9 mouse cellular contexts compared by ENCODE assay signal in genomic region chr9:42313872-42314271, GRCm38 (mm10). TPM values are rescaled to one million over a fixed set of nuclear protein-coding genes. Genes with fewer than 3 reads are reported as not detected.
DNase-seq lines count a peak whose midpoint lies in the region; ATAC-seq and TF ChIP-seq lines count a peak whose summit lies in the region.
"Had no signal": no experiment of that assay in that cellular context is flagged by ENCODE, and none has a peak within 500 bp of the region (broad histone marks: within the 10 kb centered on the region; RNA-seq: fewer than 3 reads in every experiment).

No protein-coding gene starts in this region.

- no peak overlapping the region for H3K4me2 ChIP-seq in forebrain, embryonic 14.5 days (ENCODE audit: low read length)
- H3K4me2 ChIP-seq in forebrain, embryonic 16.5 days (ENCODE audit: low read length), result no peak overlapping the region
- H3K4me2 ChIP-seq in liver, embryonic 14.5 days (ENCODE audit: low read depth), result no peak overlapping the region
- H3K4me2 ChIP-seq: embryonic facial prominence, embryonic 13.5 days had no signal

- 22% methylated on average over 3 of the region's 3 CpGs for WGBS in forebrain, embryonic 14.5 days
- 12% methylated on average over 3 of the region's 3 CpGs for WGBS in forebrain, embryonic 16.5 days
- 12% methylated on average over 3 of the region's 3 CpGs for WGBS in liver, embryonic 14.5 days (ENCODE audit: insufficient replicate concordance)

- no peak overlapping the region for H3K4me3 ChIP-seq in forebrain, embryonic 14.5 days (ENCODE audit: low read depth, low read length)
- no peak overlapping the region for H3K4me3 ChIP-seq in forebrain, embryonic 16.5 days (replicated peaks; ENCODE audit: low read length)
- no peak overlapping the region for H3K4me3 ChIP-seq in liver, embryonic 14.5 days (ENCODE audit: insufficient read depth in 1 of 2, low read depth in 2 of 2, low read length in 2 of 2)
- H3K4me3 ChIP-seq: embryonic facial prominence, embryonic 13.5 days had no signal

- no peak for ATAC-seq in forebrain, embryonic 14.5 days
- ATAC-seq in forebrain, embryonic 16.5 days, result no peak
- ATAC-seq in liver, embryonic 14.5 days (ENCODE audit: insufficient read depth), result no peak
- peak; percentile 44 for ATAC-seq in megakaryocyte progenitor cell, adult 5-6 weeks (replicated peaks; ENCODE audit: poor library complexity)

- H3K9ac ChIP-seq in forebrain, embryonic 14.5 days (ENCODE audit: low read length), result no peak overlapping the region
- H3K9ac ChIP-seq in forebrain, embryonic 16.5 days (replicated peaks; ENCODE audit: low read depth, low read length), result no peak overlapping the region
- H3K9ac ChIP-seq in liver, embryonic 14.5 days (replicated peaks), result no peak overlapping the region
- H3K9ac ChIP-seq: embryonic facial prominence, embryonic 13.5 days had no signal

- H3K36me3 ChIP-seq in forebrain, embryonic 14.5 days (ENCODE audit: control insufficient read depth, insufficient read depth, low read length), result no peaks in the 10 kb centered on the region
- no peaks in the 10 kb centered on the region for H3K36me3 ChIP-seq in forebrain, embryonic 16.5 days (ENCODE audit: control insufficient read depth, insufficient read depth)
- H3K36me3 ChIP-seq in liver, embryonic 14.5 days (replicated peaks; ENCODE audit: control insufficient read depth, insufficient read depth, low read depth), result no peaks in the 10 kb centered on the region
- H3K36me3 ChIP-seq: embryonic facial prominence, embryonic 13.5 days had no signal

- peak; percentile 52 for TF ChIP-seq CTCF in liver, embryonic 14.5 days (IDR thresholded peaks at IDR 0.05; ENCODE audit: low read depth)

- DNase-seq in forebrain, embryonic 14.5 days (ENCODE audit: low spot score), result peak; percentile 65
- DNase-seq in liver, embryonic 14.5 days (ENCODE audit: low read depth in 3 of 3, low spot score in 3 of 3), result no peak
- DNase-seq in liver (no peak), NIH3T3 (ENCODE audit: low read depth) (peak; percentile 72)
- no peak for DNase-seq in gastrocnemius, postnatal 4 days (ENCODE audit: low spot score in 2 of 2)
- DNase-seq in layer of hippocampus, adult 9-11 months, result no peak

- H3K4me1 ChIP-seq in forebrain, embryonic 14.5 days (ENCODE audit: control insufficient read depth, insufficient read depth, low read length), result no peaks in the 10 kb centered on the region
- no peaks in the 10 kb centered on the region for H3K4me1 ChIP-seq in forebrain, embryonic 16.5 days (replicated peaks; ENCODE audit: control insufficient read depth, insufficient read depth, low read length)
- H3K4me1 ChIP-seq in liver, embryonic 14.5 days (replicated peaks; ENCODE audit: control insufficient read depth in 2 of 2, insufficient read depth in 2 of 2, low read length in 1 of 2), result no peaks in the 10 kb centered on the region; a peak in 1 of 4 replicates

- no peak overlapping the region for H3K27ac ChIP-seq in forebrain, embryonic 14.5 days (ENCODE audit: low read depth, low read length)
- no peak overlapping the region for H3K27ac ChIP-seq in forebrain, embryonic 16.5 days (ENCODE audit: low read length)
- H3K27ac ChIP-seq in liver, embryonic 14.5 days, result no peak overlapping the region
- H3K27ac ChIP-seq: embryonic facial prominence, embryonic 13.5 days had no signal

- H3K9me3 ChIP-seq in forebrain, embryonic 14.5 days (replicated peaks; ENCODE audit: control insufficient read depth, low read length), result no peaks in the 10 kb centered on the region
- H3K9me3 ChIP-seq in forebrain, embryonic 16.5 days (ENCODE audit: control insufficient read depth, low read length), result no peaks in the 10 kb centered on the region
- H3K9me3 ChIP-seq in liver, embryonic 14.5 days (ENCODE audit: control insufficient read depth, low read length), result no peaks in the 10 kb centered on the region
- H3K9me3 ChIP-seq: embryonic facial prominence, embryonic 13.5 days had no signal

- no peak for TF ChIP-seq EP300 in liver, embryonic 14.5 days (IDR thresholded peaks at IDR 0.05; ENCODE audit: low read depth)

- H3K27me3 ChIP-seq in forebrain, embryonic 14.5 days (replicated peaks; ENCODE audit: control insufficient read depth, insufficient read depth, low read length), result no peaks in the 10 kb centered on the region
- H3K27me3 ChIP-seq in forebrain, embryonic 16.5 days (replicated peaks; ENCODE audit: control insufficient read depth, insufficient read depth, low read length), result no peaks in the 10 kb centered on the region
- no peaks in the 10 kb centered on the region for H3K27me3 ChIP-seq in liver, embryonic 14.5 days (ENCODE audit: control insufficient read depth, insufficient read depth, low read length)
- H3K27me3 ChIP-seq: embryonic facial prominence, embryonic 13.5 days had no signal

RNA-seq across cellular contexts. Expression of gene Sc5d, which starts 49.8 kb away (rescaled TPM):
- 61.9 and 74.2 TPM in 2 replicates for polyA plus RNA-seq in forebrain, embryonic 14.5 days (2014; fragmentation: Nextera tagmentation; extraction: Ambion mirVana)
- 76.8 and 79.8 TPM in 2 replicates for polyA plus RNA-seq in forebrain, embryonic 16.5 days (2015; fragmentation: Nextera tagmentation; extraction: Ambion mirVana)
- 30.5 and 39.2 TPM in 2 replicates for polyA plus RNA-seq in liver, embryonic 14.5 days (2012; rRNA removed)
- 59.2 and 63.4 TPM in 2 replicates for polyA plus RNA-seq in liver, embryonic 14.5 days (2014; fragmentation: Nextera tagmentation; extraction: Ambion mirVana)
- total RNA-seq in megakaryocyte progenitor cell, adult 5-6 weeks (2015), result 31.1 and 31.4 TPM in 2 replicates
- 26.5 and 26.8 TPM in 2 replicates for total RNA-seq in megakaryocyte progenitor cell, adult 5-6 weeks (2017)
- total RNA-seq in gastrocnemius, postnatal 4 days (2021), result 10 to 100 TPM; 16.7 to 19.3 TPM

Comparison
In these comparisons a context has a peak if more than half of its experiments do, and no peak if none do; other contexts are left out.
1. DNase-seq: peak in forebrain, embryonic 14.5 days (single experiment) and NIH3T3 (single experiment); none in liver, embryonic 14.5 days (0 of 3), liver (single experiment), gastrocnemius, postnatal 4 days (0 of 2) and layer of hippocampus, adult 9-11 months (single experiment).